Comparison of ENCODE assay signal across 11 mouse cellular contexts in genomic region chr15:85658101-85658885, GRCm38 (mm10).
A peak's percentile ranks its signal among the peaks of the same experiment; 100 is the strongest.
DNase-seq lines count a peak whose midpoint lies in the region; ATAC-seq and TF ChIP-seq lines count a peak whose summit lies in the region.
"Had no signal": no experiment of that assay in that cellular context is flagged by ENCODE, and none has a peak within 500 bp of the region (broad histone marks: within the 10 kb centered on the region; RNA-seq: fewer than 3 reads in every experiment).

No protein-coding gene starts in this region.

- 0 out of 2 replicates have a peak overlapping the region, but pooled peaks have one; percentile 18 for H3K4me2 ChIP-seq in heart, embryonic 13.5 days
- H3K4me2 ChIP-seq in liver, embryonic 14.5 days (ENCODE audit: low read depth) = peak overlapping the region; percentile 37; the same call in 1 of the 2 replicates
- H3K4me2 ChIP-seq in liver, embryonic 11.5 days = no peak overlapping the region
- no peak overlapping the region for H3K4me2 ChIP-seq in midbrain, embryonic 11.5 days

- H3K27me3 ChIP-seq in heart, embryonic 13.5 days (replicated peaks) = peaks cover 44% of the 10 kb centered on the region
- H3K27me3 ChIP-seq in heart, embryonic 10.5 days (ENCODE audit: insufficient read depth, poor library complexity, severe bottlenecking) = peaks cover 100% of the 10 kb centered on the region
- peaks cover 23% of the 10 kb centered on the region for H3K27me3 ChIP-seq in liver, embryonic 14.5 days (ENCODE audit: control insufficient read depth, insufficient read depth, low read length)
- peaks cover 80% of the 10 kb centered on the region for H3K27me3 ChIP-seq in liver, embryonic 11.5 days (replicated peaks; ENCODE audit: control insufficient read depth, insufficient read depth, low read length)
- peaks cover 98% of the 10 kb centered on the region for H3K27me3 ChIP-seq in midbrain, embryonic 11.5 days (ENCODE audit: control insufficient read depth, insufficient read depth, low read length)

- WGBS in heart, embryonic 13.5 days = 71% methylated on average over 14 of the region's 14 CpGs
- WGBS in heart, embryonic 10.5 days = 68% methylated on average over 14 of the region's 14 CpGs
- 56% methylated on average over 14 of the region's 14 CpGs for WGBS in liver, embryonic 14.5 days (ENCODE audit: insufficient replicate concordance)
- WGBS in liver, embryonic 11.5 days = 67% methylated on average over 14 of the region's 14 CpGs
- 74% methylated on average over 14 of the region's 14 CpGs for WGBS in midbrain, embryonic 11.5 days

- TF ChIP-seq CTCF in liver, embryonic 14.5 days (IDR thresholded peaks at IDR 0.05; ENCODE audit: low read depth) = no peak

- 0 out of 2 replicates have a peak, but pooled peaks cover 7% of the 10 kb centered on the region for H3K36me3 ChIP-seq in heart, embryonic 13.5 days
- H3K36me3 ChIP-seq in heart, embryonic 10.5 days = no peaks in the 10 kb centered on the region
- no peaks in the 10 kb centered on the region for H3K36me3 ChIP-seq in liver, embryonic 14.5 days (replicated peaks; ENCODE audit: control insufficient read depth, insufficient read depth, low read depth)
- no peaks in the 10 kb centered on the region for H3K36me3 ChIP-seq in liver, embryonic 11.5 days (ENCODE audit: control insufficient read depth, insufficient read depth, low read length)
- H3K36me3 ChIP-seq in midbrain, embryonic 11.5 days (ENCODE audit: control insufficient read depth, insufficient read depth, low read length) = no peaks in the 10 kb centered on the region
- H3K36me3 ChIP-seq: heart, embryonic 15.5 days had no signal

- no peak for DNase-seq in heart, embryonic 10.5 days (ENCODE audit: low spot score)
- DNase-seq in liver, embryonic 14.5 days (ENCODE audit: low read depth in 3 of 3, low spot score in 3 of 3) = no peak
- DNase-seq in liver, embryonic 11.5 days (ENCODE audit: low spot score) = no peak
- DNase-seq in adrenal gland, postnatal 14 days = peak; percentile 33
- peak; percentile 63 to 76 for DNase-seq in cerebellum, postnatal 25 days
- DNase-seq in midbrain, embryonic 11.5 days (ENCODE audit: low spot score, missing footprints) = no peak
- DNase-seq: spleen, adult 18-20 months had no signal

- no peak for TF ChIP-seq EP300 in liver, embryonic 14.5 days (IDR thresholded peaks at IDR 0.05; ENCODE audit: low read depth)

- H3K27ac ChIP-seq in heart, embryonic 13.5 days (replicated peaks) = no peak overlapping the region
- no peak overlapping the region for H3K27ac ChIP-seq in heart, embryonic 10.5 days
- H3K27ac ChIP-seq in liver, embryonic 14.5 days = no peak overlapping the region
- H3K27ac ChIP-seq in liver, embryonic 11.5 days (ENCODE audit: low read depth, low read length) = no peak overlapping the region
- H3K27ac ChIP-seq in midbrain, embryonic 11.5 days (ENCODE audit: low read depth, low read length) = no peak overlapping the region

- no peaks in the 10 kb centered on the region for H3K9me3 ChIP-seq in heart, embryonic 13.5 days
- H3K9me3 ChIP-seq in heart, embryonic 10.5 days = no peaks in the 10 kb centered on the region
- H3K9me3 ChIP-seq in liver, embryonic 14.5 days (ENCODE audit: control insufficient read depth, low read length) = no peaks in the 10 kb centered on the region
- no peaks in the 10 kb centered on the region for H3K9me3 ChIP-seq in liver, embryonic 11.5 days (ENCODE audit: control insufficient read depth, low read length)
- H3K9me3 ChIP-seq in midbrain, embryonic 11.5 days (ENCODE audit: control insufficient read depth, low read length) = no peaks in the 10 kb centered on the region
- H3K9me3 ChIP-seq: G1E; heart, embryonic 15.5 days had no signal

- H3K9ac ChIP-seq in heart, embryonic 13.5 days = no peak overlapping the region
- H3K9ac ChIP-seq in liver, embryonic 14.5 days (replicated peaks) = no peak overlapping the region
- no peak overlapping the region for H3K9ac ChIP-seq in liver, embryonic 11.5 days (ENCODE audit: low read depth, low read length)
- H3K9ac ChIP-seq in midbrain, embryonic 11.5 days (ENCODE audit: low read length) = no peak overlapping the region
- H3K9ac ChIP-seq: heart, embryonic 15.5 days had no signal

- ATAC-seq in heart, embryonic 13.5 days (ENCODE audit: extremely low read depth, insufficient number of reproducible peaks, low FRiP score, low TSS enrichment) = no peak
- no peak for ATAC-seq in liver, embryonic 14.5 days (ENCODE audit: insufficient read depth)
- ATAC-seq in liver, embryonic 11.5 days (replicated peaks; ENCODE audit: low FRiP score) = no peak
- no peak for ATAC-seq in midbrain, embryonic 11.5 days (ENCODE audit: low FRiP score)
- ATAC-seq in megakaryocyte-erythroid progenitor cell, adult 5-6 weeks (replicated peaks; ENCODE audit: low FRiP score, low TSS enrichment, poor library complexity, severe bottlenecking) = no peak

- peaks cover 26% of the 10 kb centered on the region for H3K4me1 ChIP-seq in heart, embryonic 13.5 days
- peaks cover 16% of the 10 kb centered on the region for H3K4me1 ChIP-seq in heart, embryonic 10.5 days
- H3K4me1 ChIP-seq in liver, embryonic 14.5 days (replicated peaks; ENCODE audit: control insufficient read depth in 2 of 2, insufficient read depth in 2 of 2, low read length in 1 of 2) = no peaks in the 10 kb centered on the region
- H3K4me1 ChIP-seq in liver, embryonic 11.5 days (replicated peaks; ENCODE audit: control insufficient read depth, insufficient read depth, low read length) = no peaks in the 10 kb centered on the region
- peaks cover 7% of the 10 kb centered on the region for H3K4me1 ChIP-seq in midbrain, embryonic 11.5 days (ENCODE audit: control insufficient read depth, insufficient read depth, low read length)

- no peak overlapping the region for H3K4me3 ChIP-seq in heart, embryonic 13.5 days
- H3K4me3 ChIP-seq in heart, embryonic 10.5 days = no peak overlapping the region
- H3K4me3 ChIP-seq in liver, embryonic 14.5 days (ENCODE audit: insufficient read depth in 1 of 2, low read depth in 2 of 2, low read length in 2 of 2) = no peak overlapping the region
- H3K4me3 ChIP-seq in liver, embryonic 11.5 days (ENCODE audit: low read depth, low read length) = no peak overlapping the region
- no peak overlapping the region for H3K4me3 ChIP-seq in midbrain, embryonic 11.5 days (ENCODE audit: low read depth, low read length)
- H3K4me3 ChIP-seq: heart, embryonic 15.5 days had no signal

Comparison
In these comparisons a context has a peak if more than half of its experiments do, and no peak if none do; other contexts are left out.
1. H3K4me2 ChIP-seq: peak in heart, embryonic 13.5 days (single experiment) and liver, embryonic 14.5 days (single experiment); none in liver, embryonic 11.5 days (single experiment) and midbrain, embryonic 11.5 days (single experiment).
2. DNase-seq: peak in adrenal gland, postnatal 14 days (single experiment) and cerebellum, postnatal 25 days (2 of 2); none in heart, embryonic 10.5 days (single experiment), liver, embryonic 14.5 days (0 of 3), liver, embryonic 11.5 days (single experiment) and midbrain, embryonic 11.5 days (single experiment).